Mouse (Mus musculus) limb, embryonic 14.5 days (tissue): ENCODE measurements around the gene Mink1. TPM values are rescaled to one million over a fixed set of nuclear protein-coding genes. Genes with fewer than 3 reads are reported as not detected.
"Not testable (repeated sequence)": the region's sequence is repeated elsewhere in the genome, so short reads cannot be mapped to it uniquely, and the experiment has no call there.

Source experiments
- ATAC-seq: fragments of 200-750 bp; cut with Nextera tagmentation; 2 replicates; pipeline ENCODE4 v1.8.0; 2017; ENCODE audit warnings: low read depth, moderate number of reproducible peaks, moderate TSS enrichment; ENCODE audit not compliant: low FRiP score
- DNase-seq: peaks from one replicate; pipeline ENCODE4 v3.0.0-alpha.2; 2015; ENCODE audit warnings: low spot score
- H3K27ac ChIP-seq: fragments of 300-500 bp; sonication (generic); replicated peaks from 2 replicates; pipeline ENCODE4 v1.5.1; 2014; ENCODE audit warnings: low read depth, mild to moderate bottlenecking, low read length, moderate library complexity, mixed read lengths
- H3K27me3 ChIP-seq: fragments of 300-500 bp; sonication (generic); 2 replicates; pipeline ENCODE4 v1.6.1; 2014; ENCODE audit warnings: low read length, mixed read lengths; ENCODE audit not compliant: control insufficient read depth, insufficient read depth
- H3K36me3 ChIP-seq: fragments of 300-500 bp; sonication (generic); 2 replicates; pipeline ENCODE4 v1.6.1; 2014; ENCODE audit warnings: mild to moderate bottlenecking, low read length, moderate library complexity, mixed read lengths; ENCODE audit not compliant: control insufficient read depth, insufficient read depth
- H3K4me1 ChIP-seq: fragments of 300-500 bp; sonication (generic); 2 replicates; pipeline ENCODE4 v1.6.1; 2014; ENCODE audit warnings: antibody characterized with exemption, low read length, mixed read lengths; ENCODE audit not compliant: control insufficient read depth, insufficient read depth
- H3K4me2 ChIP-seq: fragments of 300-500 bp; sonication (generic); replicated peaks from 2 replicates; pipeline ENCODE4 v1.6.1; 2014; ENCODE audit warnings: low read depth, mild to moderate bottlenecking, low read length, moderate library complexity; ENCODE audit not compliant: severe bottlenecking
- H3K4me3 ChIP-seq: fragments of 300-500 bp; sonication (generic); replicated peaks from 2 replicates; pipeline ENCODE4 v1.5.1; 2014; ENCODE audit warnings: low read length
- H3K9ac ChIP-seq: fragments of 300-500 bp; sonication (generic); 2 replicates; pipeline ENCODE4 v1.6.1; 2014; ENCODE audit warnings: mild to moderate bottlenecking, low read depth, low read length, moderate library complexity; ENCODE audit not compliant: severe bottlenecking
- H3K9me3 ChIP-seq: fragments of 300-500 bp; sonication (generic); 2 replicates; pipeline ENCODE4 v1.6.1; 2016; ENCODE audit warnings: low read length; ENCODE audit not compliant: control insufficient read depth
- POLR2A ChIP-seq: fragments of 200-500 bp; IDR thresholded peaks from 2 replicates; pipeline ENCODE4 v1.8.0; 2012; ENCODE audit warnings: inconsistent platforms, mild to moderate bottlenecking, moderate library complexity, borderline replicate concordance; ENCODE audit not compliant: insufficient read depth, insufficient read length; ENCODE audit errors: extremely low read depth
- WGBS: fragments of 180-500 bp; shearing (Covaris S2); extraction: QIAGEN DNeasy Blood & Tissue Kit; methylation state at CpG from one replicate; pipeline ENCODE4 v1.1.7; 2014; 5-methylcytosine and 5-hydroxymethylcytosine counted together
- polyA plus RNA-seq, 2 experiments: library from polyadenylated mRNA; depleted of rRNA in 1 of 2; stranded (reverse) in 1 of 2; unstranded in 1 of 2; fragments of >200 nt; fragmentation: Nextera tagmentation in 1 of 2; extraction: Ambion mirVana in 1 of 2; gene quantifications; 2 replicates each; pipeline versions ENCODE4 v1.2.1 to v1.2.3; 2012 to 2014

Gene Mink1
- polyA plus RNA-seq, 2 experiments = 19.8 to 91.2 TPM

DNA sequence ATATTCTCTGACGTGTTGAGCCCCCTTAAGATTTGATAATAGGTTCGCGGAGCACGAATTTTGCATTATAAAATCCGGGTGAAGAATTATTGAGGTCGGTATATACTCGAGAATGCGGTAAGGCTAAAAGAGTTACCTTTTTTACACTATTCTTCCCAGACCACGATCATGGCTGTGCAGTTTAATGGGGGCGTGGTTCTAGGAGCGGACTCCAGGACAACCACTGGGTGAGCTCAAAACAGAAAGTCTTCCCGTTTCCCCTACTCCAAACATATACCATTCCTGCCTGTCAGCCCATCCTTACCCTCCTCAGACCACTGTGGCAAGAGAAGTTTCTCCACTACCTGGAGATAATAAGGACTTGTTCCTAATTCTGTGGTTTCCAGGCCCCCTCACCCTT is 37.0 kb upstream of the Mink1 start:
- WGBS = 1% methylated on average over 12 of the region's 12 CpGs
- ATAC-seq = peak; percentile 28; the same call in 1 of the 2 replicates
- H3K27ac ChIP-seq = no peak overlapping the region
- H3K4me2 ChIP-seq = peak overlapping the region; percentile 79
- H3K4me3 ChIP-seq = peak overlapping the region; percentile 65
- TF ChIP-seq POLR2A = no peak
- no peaks in the 10 kb centered on the region for H3K27me3 ChIP-seq
- no peaks in the 10 kb centered on the region for H3K9me3 ChIP-seq
- H3K9ac ChIP-seq = peak overlapping the region; percentile 72
- H3K4me1 ChIP-seq = peaks cover 5% of the 10 kb centered on the region
- no peak for DNase-seq
- peaks cover 26% of the 10 kb centered on the region for H3K36me3 ChIP-seq

DNA sequence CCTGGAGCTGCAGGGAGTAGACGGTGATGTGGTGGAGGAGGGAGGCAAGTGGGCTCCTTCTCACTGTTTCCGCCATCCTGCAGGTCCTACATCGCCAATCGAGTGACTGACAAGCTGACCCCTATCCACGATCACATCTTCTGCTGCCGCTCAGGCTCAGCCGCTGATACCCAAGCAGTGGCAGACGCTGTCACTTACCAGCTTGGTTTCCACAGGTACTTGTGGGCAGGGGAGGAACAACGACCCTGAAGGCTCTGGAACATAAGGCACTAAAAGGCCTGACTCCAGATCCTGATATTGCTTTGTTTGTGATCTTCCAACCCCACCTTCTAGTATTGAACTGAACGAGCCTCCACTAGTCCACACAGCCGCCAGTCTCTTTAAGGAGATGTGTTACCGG is 36.5 kb upstream of the Mink1 start:
- DNase-seq = no peak
- ATAC-seq = no peak
- no peak overlapping the region for H3K27ac ChIP-seq
- WGBS = 90% methylated on average over 12 of the region's 12 CpGs
- H3K9me3 ChIP-seq = no peaks in the 10 kb centered on the region
- no peaks in the 10 kb centered on the region for H3K27me3 ChIP-seq
- H3K4me1 ChIP-seq = peaks cover 5% of the 10 kb centered on the region
- H3K4me2 ChIP-seq = peak overlapping the region; percentile 79
- peak overlapping the region; percentile 72; the same call in 1 of the 2 replicates for H3K9ac ChIP-seq
- no peak for TF ChIP-seq POLR2A
- H3K4me3 ChIP-seq = peak overlapping the region; percentile 65
- peaks cover 26% of the 10 kb centered on the region for H3K36me3 ChIP-seq

DNA sequence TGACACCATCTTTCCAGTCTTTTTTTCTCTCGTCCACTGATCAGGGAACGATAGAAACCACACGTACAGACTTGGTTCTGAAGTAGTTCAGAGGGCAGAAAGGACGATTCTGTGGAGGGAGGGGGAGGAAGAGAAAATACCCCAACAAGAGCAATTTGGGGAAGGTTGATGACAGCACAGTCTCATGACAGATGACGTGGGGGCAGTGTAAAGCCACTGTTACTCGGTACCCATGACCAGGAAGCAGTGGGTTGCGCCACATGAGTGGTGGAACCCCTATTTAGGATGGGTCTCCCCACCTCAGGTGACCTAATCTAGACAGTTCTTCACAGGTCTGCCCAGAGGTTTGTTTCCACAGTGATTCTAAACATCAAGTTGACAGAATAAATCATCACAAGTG is 34.1 kb upstream of the Mink1 start:
- H3K27me3 ChIP-seq = no peaks in the 10 kb centered on the region
- H3K36me3 ChIP-seq = peaks cover 26% of the 10 kb centered on the region
- no peak overlapping the region for H3K9ac ChIP-seq
- H3K9me3 ChIP-seq = no peaks in the 10 kb centered on the region
- H3K4me2 ChIP-seq = no peak overlapping the region
- no peak overlapping the region for H3K4me3 ChIP-seq
- no peak for TF ChIP-seq POLR2A
- no peak for DNase-seq
- no peak overlapping the region for H3K27ac ChIP-seq
- H3K4me1 ChIP-seq = peaks cover 5% of the 10 kb centered on the region
- WGBS = 92% methylated on average over 7 of the region's 7 CpGs
- no peak for ATAC-seq

DNA sequence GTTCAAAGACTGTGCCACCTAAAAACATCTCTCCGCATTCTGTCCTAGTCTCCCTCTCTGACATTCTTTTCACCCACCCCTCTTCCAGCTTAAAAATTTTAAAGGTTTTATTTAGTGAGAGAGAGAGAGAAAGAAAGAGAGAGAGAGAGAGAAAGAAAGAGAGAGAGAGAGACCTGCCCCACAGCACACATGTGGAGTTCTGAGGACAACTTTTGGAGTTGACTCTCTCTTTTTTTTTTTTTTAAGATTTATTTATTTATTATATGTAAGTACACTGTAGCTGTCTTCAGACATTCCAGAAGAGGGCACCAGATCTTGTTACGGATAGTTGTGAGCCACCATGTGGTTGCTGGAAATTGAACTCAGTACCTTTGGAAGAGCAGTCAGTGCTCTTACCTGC is 31.6 kb upstream of the Mink1 start:
- not testable (repeated sequence) for H3K4me3 ChIP-seq, H3K4me2 ChIP-seq, ATAC-seq, H3K9me3 ChIP-seq, H3K27me3 ChIP-seq, H3K9ac ChIP-seq, DNase-seq, H3K27ac ChIP-seq, H3K4me1 ChIP-seq
- 81% methylated on average over 2 of the region's 2 CpGs for WGBS
- H3K36me3 ChIP-seq = peaks cover 26% of the 10 kb centered on the region

DNA sequence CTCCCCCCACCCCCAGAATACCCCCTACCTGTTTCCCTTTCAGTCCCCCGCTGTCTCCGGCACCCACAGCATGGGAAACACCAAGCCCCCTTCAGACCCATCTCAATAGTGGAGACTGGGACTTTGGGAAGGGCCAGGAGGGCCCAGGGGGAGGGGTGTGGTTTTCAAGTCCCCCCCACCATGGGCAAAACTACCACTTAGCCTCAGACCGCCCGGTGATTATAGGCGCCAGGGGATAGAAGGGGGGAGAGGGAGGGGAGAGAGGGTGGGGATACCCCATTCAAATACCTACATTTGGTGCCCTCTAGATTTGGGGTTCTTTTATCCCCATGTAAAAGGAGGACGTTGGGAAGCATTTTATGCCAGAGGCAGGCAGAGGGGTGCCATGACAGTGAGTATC is 29.8 kb upstream of the Mink1 start, which contains the start of gene Gm40193:
Gene Gm40193 (minus strand): TSS at position 101 of the 400 bp plus-strand sequence.
- no peaks in the 10 kb centered on the region for H3K9me3 ChIP-seq
- no peak for TF ChIP-seq POLR2A
- H3K36me3 ChIP-seq = peaks cover 10% of the 10 kb centered on the region
- H3K27ac ChIP-seq = no peak within 1 kb of the TSS
- no peak within 1 kb of the TSS for H3K4me2 ChIP-seq
- DNase-seq (no peak), ATAC-seq (no peak)
- no peaks in the 10 kb centered on the region for H3K27me3 ChIP-seq
- H3K4me1 ChIP-seq = no peaks in the 10 kb centered on the region
- WGBS = 80% methylated on average over 6 of the region's 6 CpGs
- H3K4me3 ChIP-seq = no peak within 1 kb of the TSS
- H3K9ac ChIP-seq = no peak within 1 kb of the TSS

DNA sequence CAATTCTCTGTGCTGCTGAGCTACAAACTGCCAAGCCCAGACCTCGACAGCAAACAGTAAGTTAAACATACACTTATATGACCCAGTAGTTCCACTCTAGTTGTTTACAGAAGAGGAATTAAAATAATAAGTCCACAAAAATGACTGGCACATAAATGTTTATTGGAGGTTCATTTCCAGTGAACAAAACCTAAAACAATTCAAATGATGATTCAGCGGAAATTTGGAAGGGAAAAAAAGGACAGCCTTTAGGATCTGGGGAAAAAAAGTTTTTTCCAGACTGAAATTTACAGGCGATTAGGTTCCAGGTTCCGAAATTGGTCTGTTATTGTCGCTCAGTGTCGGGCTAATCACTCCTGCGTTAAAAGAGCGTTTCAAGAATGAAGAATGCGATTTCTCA is 23.3 kb upstream of the Mink1 start:
- H3K27me3 ChIP-seq = peaks cover 6% of the 10 kb centered on the region; the same call in 1 of the 2 replicates

More for the DNA sequence above, 23.3 kb upstream of the Mink1 start:
- peak overlapping the region; percentile 90 for H3K4me2 ChIP-seq
- no peaks in the 10 kb centered on the region for H3K9me3 ChIP-seq
- DNase-seq = no peak
- H3K27ac ChIP-seq = no peak overlapping the region
- WGBS = 18% methylated on average over 9 of the region's 9 CpGs
- TF ChIP-seq POLR2A = no peak
- H3K36me3 ChIP-seq = no peaks in the 10 kb centered on the region
- H3K9ac ChIP-seq = peak overlapping the region; percentile 76; the same call in 1 of the 2 replicates
- no peak for ATAC-seq
- H3K4me1 ChIP-seq = no peaks in the 10 kb centered on the region; the same call in 1 of the 2 replicates
- H3K4me3 ChIP-seq = peak overlapping the region; percentile 61
